Mouse (Mus musculus) bone marrow macrophage, adult 2 months (primary cell): Measurements from ENCODE around the gene Uqcr11.

Experiments used
- CTCF ChIP-seq: IDR thresholded peaks from 2 replicates; pipeline ENCODE4 v1.5.1; 2012; ENCODE audit warnings: low read depth, mild to moderate bottlenecking, low read length, moderate library complexity
- POLR2A ChIP-seq: IDR thresholded peaks from 2 replicates; pipeline ENCODE4 v1.6.1; 2012; ENCODE audit warnings: mild to moderate bottlenecking, low read depth, low read length, borderline replicate concordance

DNA sequence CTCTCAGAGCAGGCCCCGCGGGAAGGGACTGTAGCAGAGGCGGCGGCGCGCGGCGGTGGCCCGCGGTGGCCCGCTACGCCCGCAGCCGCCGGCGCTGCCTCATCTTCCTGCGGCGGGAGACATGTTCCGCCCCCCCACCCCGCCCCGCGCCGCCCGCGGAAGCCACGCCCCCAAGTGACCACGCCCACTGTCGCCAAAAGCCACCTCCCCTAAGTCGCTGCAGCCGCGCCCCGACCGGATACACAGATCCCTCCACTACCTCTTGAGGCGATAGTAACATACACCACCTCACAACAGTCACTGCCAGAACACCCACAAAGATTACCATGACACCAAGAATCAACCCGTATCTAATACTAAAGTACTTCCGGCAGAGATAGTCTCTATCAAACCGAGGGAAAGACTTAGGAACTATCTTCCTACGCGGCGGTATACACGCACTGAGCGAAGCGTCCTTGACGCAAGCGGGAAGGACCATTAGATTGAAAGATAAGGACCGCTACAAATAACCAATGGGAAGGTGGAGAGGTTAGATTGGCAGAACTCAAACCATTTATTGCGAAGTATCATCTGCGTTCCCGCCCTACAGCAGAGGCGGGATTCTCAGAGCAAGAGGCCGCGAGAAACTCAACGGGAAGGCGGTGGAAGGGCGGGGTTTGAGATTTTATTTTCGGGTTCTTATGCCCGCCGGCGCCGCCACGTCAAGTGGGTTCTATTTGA, 27.0 kb upstream of the Uqcr11 start, which contains the start of gene Tcf3:
- TF ChIP-seq POLR2A (no peak), CTCF (no peak)
